Mouse (Mus musculus) lung, embryonic 16.5 days (tissue): ENCODE results near the gene Zfyve28. TPM values are rescaled to one million over a fixed set of nuclear protein-coding genes. Genes with fewer than 3 reads are reported as not detected.

Experiments
- ATAC-seq: fragments of 200-750 bp; cut with Nextera tagmentation; 2 replicates; pipeline ENCODE4 v1.8.0; 2017; ENCODE audit warnings: low read depth, mild to moderate bottlenecking, moderate library complexity
- H3K27ac ChIP-seq: fragments of 300-500 bp; sonication (generic); 2 replicates; pipeline ENCODE4 v1.5.1; 2014; ENCODE audit warnings: mild to moderate bottlenecking, control low read depth, low read length
- H3K27me3 ChIP-seq: fragments of 300-500 bp; sonication (generic); 2 replicates; pipeline ENCODE4 v1.6.1; 2014; ENCODE audit warnings: low read depth, low read length, mixed read lengths; ENCODE audit not compliant: control insufficient read depth, insufficient read depth
- H3K36me3 ChIP-seq: fragments of 300-500 bp; sonication (generic); 2 replicates; pipeline ENCODE4 v1.6.1; 2014; ENCODE audit warnings: low read length; ENCODE audit not compliant: control insufficient read depth, insufficient read depth
- H3K4me1 ChIP-seq: fragments of 300-500 bp; sonication (generic); replicated peaks from 2 replicates; pipeline ENCODE4 v1.6.1; 2014; ENCODE audit warnings: low read length, mixed read lengths; ENCODE audit not compliant: control insufficient read depth, insufficient read depth
- H3K4me2 ChIP-seq: fragments of 300-500 bp; sonication (generic); 2 replicates; pipeline ENCODE4 v1.6.1; 2014; ENCODE audit warnings: low read depth, low read length, control low read depth
- H3K4me3 ChIP-seq: fragments of 300-500 bp; sonication (generic); 2 replicates; pipeline ENCODE4 v1.5.1; 2014; ENCODE audit warnings: mild to moderate bottlenecking, low read length, control low read depth
- H3K9ac ChIP-seq: fragments of 300-500 bp; sonication (generic); 2 replicates; pipeline ENCODE4 v1.6.1; 2014; ENCODE audit warnings: low read length, control low read depth
- H3K9me3 ChIP-seq: fragments of 300-500 bp; sonication (generic); 2 replicates; pipeline ENCODE4 v1.6.1; 2016; ENCODE audit warnings: low read length; ENCODE audit not compliant: control insufficient read depth
- WGBS: fragments of 180-500 bp; shearing (Covaris S2); extraction: QIAGEN DNeasy Blood & Tissue Kit; methylation state at CpG from one replicate; pipeline ENCODE4 v1.1.7; 2014; 5-methylcytosine and 5-hydroxymethylcytosine counted together
- polyA plus RNA-seq: library from polyadenylated mRNA; unstranded; fragments of >200 nt; fragmentation: Nextera tagmentation; extraction: Ambion mirVana; gene quantifications from 2 replicates; pipeline ENCODE4 v1.2.1, GENCODE M21; 2015

Zfyve28 gene
- polyA plus RNA-seq, 1 experiment from 2014 or later: 0.26 TPM

DNA sequence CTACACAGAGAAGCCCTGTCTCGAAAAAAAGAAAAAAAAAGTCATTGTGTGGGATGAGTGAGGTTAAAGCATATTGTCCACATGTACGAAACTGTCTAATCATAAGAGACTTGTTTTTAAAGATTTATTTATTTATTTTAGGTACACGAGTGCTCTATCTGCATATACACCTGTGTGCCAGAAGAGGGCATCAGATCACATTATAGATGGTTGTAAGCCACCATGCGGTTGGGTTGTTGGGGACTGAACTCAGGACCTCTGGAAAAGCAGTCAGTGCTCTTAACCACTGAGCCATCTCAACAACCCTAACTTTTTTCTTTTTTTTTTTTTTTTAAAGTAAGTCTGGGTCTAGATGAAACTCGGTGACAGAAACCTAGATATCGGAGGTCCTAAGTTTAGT lies 5.1 kb upstream of the Zfyve28 start:
- Histone ChIP-seq H3K27me3 (peaks cover 19% of the 10 kb centered on the region), H3K27ac (no peak overlapping the region), H3K4me1 (peaks cover 3% of the 10 kb centered on the region; the same call in 1 of the 2 replicates), H3K36me3 (no peaks in the 10 kb centered on the region), H3K9me3 (no peaks in the 10 kb centered on the region), H3K4me2 (no peak overlapping the region), H3K9ac (no peak overlapping the region), H3K4me3 (no peak overlapping the region)
- no peak for ATAC-seq
- 78% methylated on average over 6 of the region's 6 CpGs for whole genome bisulfite sequencing

DNA sequence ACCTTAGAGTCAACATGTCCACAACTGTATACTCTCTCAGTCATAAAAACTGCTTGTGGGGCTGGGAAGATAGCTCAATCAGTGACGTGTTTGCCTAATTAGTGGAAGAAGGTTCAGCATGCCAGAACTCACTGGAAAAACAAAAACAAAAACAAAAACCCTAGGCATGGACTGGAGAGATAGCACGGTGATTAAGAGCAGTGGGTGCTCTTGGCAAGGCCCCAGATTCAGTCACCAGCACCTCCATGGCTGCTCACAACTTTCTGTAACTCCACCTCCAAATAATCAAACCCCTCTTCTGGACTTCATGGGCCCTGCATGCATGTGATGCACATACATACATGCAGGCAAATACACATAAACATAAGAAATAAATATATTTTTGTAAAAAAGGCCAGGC lies 1.0 kb upstream of the Zfyve28 start:
- no peak overlapping the region for H3K9ac ChIP-seq
- no peak overlapping the region for H3K4me2 ChIP-seq

DNA sequence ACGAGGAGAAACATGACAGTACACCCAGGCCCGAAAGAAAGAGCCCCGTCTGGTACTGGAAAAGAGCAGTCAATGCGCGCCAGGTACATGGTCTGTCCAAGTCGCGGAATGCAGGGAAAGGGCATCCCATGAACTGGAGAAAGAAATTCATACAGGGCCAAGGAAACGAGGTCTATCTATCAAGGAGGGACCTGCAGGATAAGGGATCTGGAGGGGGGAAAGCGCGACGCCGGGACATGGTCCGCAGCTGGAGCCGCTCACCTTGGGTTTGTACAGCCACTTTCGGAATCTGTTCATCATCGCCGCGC lies 457 bp downstream of the Zfyve28 start:
- H3K36me3 ChIP-seq: no peaks in the 10 kb centered on the region
- H3K4me1 ChIP-seq: peaks cover 19% of the 10 kb centered on the region
- peak overlapping the region; percentile 13 for H3K9ac ChIP-seq
- peak overlapping the region; percentile 85 for H3K4me2 ChIP-seq
- peak overlapping the region; percentile 57 for H3K4me3 ChIP-seq
- H3K27me3 ChIP-seq: peaks cover 49% of the 10 kb centered on the region
- under 1% methylated on average over 18 of the region's 18 CpGs for WGBS
- no peaks in the 10 kb centered on the region for H3K9me3 ChIP-seq
- ATAC-seq: no peak
- no peak overlapping the region for H3K27ac ChIP-seq

More for the DNA sequence above, 1.0 kb upstream of the Zfyve28 start:
- Histone ChIP-seq H3K4me3 (no peak overlapping the region), H3K27me3 (peaks cover 49% of the 10 kb centered on the region), H3K9me3 (no peaks in the 10 kb centered on the region), H3K27ac (no peak overlapping the region), H3K4me1 (peaks cover 19% of the 10 kb centered on the region), H3K36me3 (no peaks in the 10 kb centered on the region)
- WGBS: 47% methylated on average over 2 of the region's 2 CpGs
- no peak for ATAC-seq

DNA sequence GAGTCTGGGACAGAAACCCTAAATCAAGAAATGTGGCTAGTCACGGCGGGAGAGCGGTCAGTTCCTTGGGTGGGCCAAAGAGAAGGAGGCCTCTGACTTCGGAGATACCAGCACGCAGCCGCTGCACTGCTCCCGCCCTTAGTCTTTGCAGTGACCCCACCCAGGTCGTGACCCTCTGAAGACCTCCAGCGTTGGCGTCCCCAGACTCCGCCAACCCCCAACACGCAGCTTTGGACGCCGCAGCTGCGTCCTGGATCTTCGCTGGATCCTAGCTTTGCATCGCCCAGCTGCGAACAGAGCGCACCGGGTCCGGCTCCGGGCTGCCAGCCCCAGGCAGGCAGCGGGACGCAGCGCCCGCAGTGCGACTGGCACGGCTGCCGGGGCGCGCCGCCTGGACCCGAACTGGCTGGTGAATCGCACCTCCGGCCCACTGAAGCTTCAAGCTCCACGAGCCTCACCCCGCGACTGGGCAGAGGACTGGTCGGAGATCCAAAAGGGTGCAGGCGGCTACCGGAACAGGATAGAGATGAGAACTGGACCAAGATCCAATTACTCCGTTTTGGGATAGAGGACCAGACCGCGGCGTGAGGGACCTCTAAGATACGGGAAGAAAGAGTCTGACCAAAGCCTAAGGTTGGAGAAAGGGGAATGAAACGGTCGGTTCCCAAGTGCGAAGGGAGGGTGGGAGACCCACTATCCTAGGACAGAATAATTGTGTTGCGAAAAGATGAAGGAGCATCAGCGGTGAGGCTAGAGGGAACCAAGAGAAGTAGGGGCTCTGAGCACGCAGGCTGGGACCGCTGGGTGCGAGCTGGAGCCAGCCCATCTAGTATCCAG lies 1.0 kb downstream of the Zfyve28 start:
- Histone ChIP-seq H3K9ac (no peak overlapping the region), H3K9me3 (no peaks in the 10 kb centered on the region), H3K4me1 (peaks cover 19% of the 10 kb centered on the region), H3K27ac (no peak overlapping the region), H3K36me3 (no peaks in the 10 kb centered on the region), H3K27me3 (peaks cover 49% of the 10 kb centered on the region), H3K4me2 (peak overlapping the region; percentile 85), H3K4me3 (peak overlapping the region; percentile 57)
- ATAC-seq: no peak
- under 1% methylated on average over 54 of the region's 54 CpGs for WGBS

GRCm38 (mm10) chr5:34286516-34286915 lies 1.7 kb downstream of the Zfyve28 start:
- peaks cover 19% of the 10 kb centered on the region for H3K4me1 ChIP-seq
- under 1% methylated on average over 11 of the region's 11 CpGs for WGBS
- no peak for ATAC-seq

GRCm38 (mm10) chr5:34285285-34285684 lies 3.0 kb downstream of the Zfyve28 start:
- Histone ChIP-seq H3K4me3 (no peak overlapping the region), H3K4me2 (no peak overlapping the region), H3K9me3 (no peaks in the 10 kb centered on the region), H3K4me1 (peaks cover 19% of the 10 kb centered on the region), H3K9ac (no peak overlapping the region), H3K27ac (no peak overlapping the region), H3K36me3 (no peaks in the 10 kb centered on the region), H3K27me3 (peaks cover 47% of the 10 kb centered on the region)
- 84% methylated on average over 2 of the region's 2 CpGs for WGBS
- no peak for ATAC-seq

More at GRCm38 (mm10) chr5:34286516-34286915, 1.7 kb downstream of the Zfyve28 start:
- Histone ChIP-seq H3K4me3 (no peak overlapping the region), H3K4me2 (peak overlapping the region; percentile 52), H3K36me3 (no peaks in the 10 kb centered on the region), H3K9ac (no peak overlapping the region), H3K27ac (no peak overlapping the region), H3K27me3 (peaks cover 49% of the 10 kb centered on the region), H3K9me3 (no peaks in the 10 kb centered on the region)

DNA sequence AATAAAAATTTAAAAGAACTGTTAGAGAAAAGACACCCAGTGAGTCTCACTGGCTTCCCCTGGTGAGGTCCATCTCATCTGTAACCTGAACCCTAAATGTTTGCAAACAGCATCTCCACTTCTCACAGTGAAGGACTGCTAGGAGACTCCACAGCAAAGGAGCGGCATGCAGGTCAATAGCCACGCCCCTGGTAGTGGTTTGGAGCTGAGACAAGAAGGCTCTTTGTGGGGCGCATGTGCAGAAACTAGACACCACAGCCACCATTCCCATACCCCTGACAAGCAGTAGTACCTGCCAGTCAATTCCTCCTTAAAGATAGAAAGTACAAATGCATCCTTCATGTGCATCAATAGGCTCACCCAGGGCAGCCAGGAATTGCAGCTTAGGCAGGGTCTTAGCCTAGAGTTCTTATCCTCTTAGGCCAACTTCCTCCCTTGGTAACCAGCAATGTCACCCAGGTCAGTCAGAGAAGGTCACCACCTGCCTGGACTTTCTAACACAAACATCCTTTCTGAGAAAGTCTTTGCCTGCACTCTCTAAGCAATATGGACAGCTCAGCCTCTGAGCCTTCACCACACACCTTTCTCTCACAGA lies 4.0 kb downstream of the Zfyve28 start:
- H3K27me3 ChIP-seq: peaks cover 38% of the 10 kb centered on the region
- H3K9me3 ChIP-seq: no peaks in the 10 kb centered on the region
- no peak overlapping the region for H3K4me3 ChIP-seq
- no peak overlapping the region for H3K27ac ChIP-seq
- H3K4me2 ChIP-seq: no peak overlapping the region
- H3K4me1 ChIP-seq: peaks cover 19% of the 10 kb centered on the region
- no peaks in the 10 kb centered on the region for H3K36me3 ChIP-seq
- H3K9ac ChIP-seq: no peak overlapping the region
- WGBS: 21% methylated on average over 3 of the region's 3 CpGs
- no peak for ATAC-seq

- Histone ChIP-seq H3K9ac (no peak overlapping the region), H3K27me3 (peaks cover 31% of the 10 kb centered on the region), H3K27ac (no peak overlapping the region), H3K36me3 (no peaks in the 10 kb centered on the region), H3K9me3 (no peaks in the 10 kb centered on the region), H3K4me1 (peaks cover 16% of the 10 kb centered on the region), H3K4me3 (no peak overlapping the region), H3K4me2 (no peak overlapping the region)
- no peak for ATAC-seq
- WGBS: 79% methylated on average over 5 of the region's 5 CpGs
Observed at GRCm38 (mm10) chr5:34283355-34283754, 4.9 kb downstream of the Zfyve28 start.

- Histone ChIP-seq H3K27me3 (peaks cover 8% of the 10 kb centered on the region; the same call in 1 of the 2 replicates), H3K9me3 (no peaks in the 10 kb centered on the region), H3K27ac (no peak overlapping the region), H3K4me2 (no peak overlapping the region), H3K4me3 (no peak overlapping the region), H3K36me3 (no peaks in the 10 kb centered on the region), H3K9ac (no peak overlapping the region), H3K4me1 (no peaks in the 10 kb centered on the region)
- ATAC-seq: no peak
- WGBS: 40% methylated on average over 7 of the region's 7 CpGs
Observed at GRCm38 (mm10) chr5:34280976-34281375, 7.3 kb downstream of the Zfyve28 start.
